Mouse (Mus musculus) kidney, adult 18-20 months (tissue): Measurements from ENCODE around the gene Crb1.
"Not testable (repeated sequence)": the region's sequence is repeated elsewhere in the genome, so short reads cannot be mapped to it uniquely, and the experiment has no call there.

Experiments
- DNase-seq: peaks from one replicate; pipeline ENCODE4 v3.0.0; 2021

The Crb1 gene

GRCm38 (mm10) chr1:139376638-139377286, at the start of gene Crb1:
Gene Crb1, minus strand, starts transcription at chr1:139377100.
- no peak for DNase-seq

GRCm38 (mm10) chr1:139425006-139425405, 48.1 kb upstream of the Crb1 start:
- DNase-seq: peak; percentile 21

- DNase-seq: no peak
These were observed 47.0 kb upstream of the Crb1 start for GRCm38 (mm10) chr1:139423931-139424330.

GRCm38 (mm10) chr1:139422941-139423340, 46.0 kb upstream of the Crb1 start:
- DNase-seq: peak; percentile 57

GRCm38 (mm10) chr1:139421875-139422791, 45.2 kb upstream of the Crb1 start, which contains the start of gene Zbtb41:
Gene Zbtb41, plus strand, starts transcription at chr1:139422288.
- DNase-seq: peak; percentile 93

GRCm38 (mm10) chr1:139421521-139421874, 44.6 kb upstream of the Crb1 start:
- DNase-seq: no peak

- DNase-seq: no peak
These were observed 36.6 kb upstream of the Crb1 start for GRCm38 (mm10) chr1:139413465-139413864.

- DNase-seq: not testable (repeated sequence)
These were observed 35.5 kb upstream of the Crb1 start for GRCm38 (mm10) chr1:139412365-139412764.

- no peak for DNase-seq
These were observed 30.8 kb upstream of the Crb1 start for GRCm38 (mm10) chr1:139407701-139408100.

- no peak for DNase-seq
These were observed 28.9 kb upstream of the Crb1 start for GRCm38 (mm10) chr1:139405766-139406165.

GRCm38 (mm10) chr1:139396589-139396988, 19.7 kb upstream of the Crb1 start:
- DNase-seq: peak; percentile 23

- no peak for DNase-seq
These were observed 14.8 kb upstream of the Crb1 start for GRCm38 (mm10) chr1:139391747-139392146.

GRCm38 (mm10) chr1:139379621-139379984, 2.7 kb upstream of the Crb1 start:
- DNase-seq: no peak

- peak; percentile 7 for DNase-seq
These were observed 2.1 kb upstream of the Crb1 start for GRCm38 (mm10) chr1:139378861-139379620.

- no peak for DNase-seq
These were observed 1.0 kb downstream of the Crb1 start for GRCm38 (mm10) chr1:139375900-139376299.

GRCm38 (mm10) chr1:139371341-139371740, 5.6 kb downstream of the Crb1 start:
- DNase-seq: no peak

- no peak for DNase-seq
These were observed 28.3 kb downstream of the Crb1 start for GRCm38 (mm10) chr1:139348566-139348965.

- DNase-seq: no peak
These were observed 30.1 kb downstream of the Crb1 start for GRCm38 (mm10) chr1:139346602-139347371.

- DNase-seq: no peak
These were observed 30.8 kb downstream of the Crb1 start for GRCm38 (mm10) chr1:139346030-139346601.

- DNase-seq: no peak
These were observed 36.6 kb downstream of the Crb1 start for GRCm38 (mm10) chr1:139340178-139340859.

- DNase-seq: no peak
These were observed 39.9 kb downstream of the Crb1 start for GRCm38 (mm10) chr1:139336997-139337396.

- DNase-seq: no peak
These were observed 48.1 kb downstream of the Crb1 start for GRCm38 (mm10) chr1:139328811-139329210.
